Mouse (Mus musculus): Measurements from ENCODE around the gene Lhx4.

Gene Lhx4

GRCm38 (mm10) chr1:155751484-155752255, at the start of gene Lhx4:
Lhx4 (minus strand) TSS chr1:155751684.
- DNase-seq (ENCODE audit: low spot score) = no peak

GRCm38 (mm10) chr1:155798000-155798399, 46.5 kb upstream of the Lhx4 start:
- DNase-seq (ENCODE audit: low spot score) = no peak

DNA sequence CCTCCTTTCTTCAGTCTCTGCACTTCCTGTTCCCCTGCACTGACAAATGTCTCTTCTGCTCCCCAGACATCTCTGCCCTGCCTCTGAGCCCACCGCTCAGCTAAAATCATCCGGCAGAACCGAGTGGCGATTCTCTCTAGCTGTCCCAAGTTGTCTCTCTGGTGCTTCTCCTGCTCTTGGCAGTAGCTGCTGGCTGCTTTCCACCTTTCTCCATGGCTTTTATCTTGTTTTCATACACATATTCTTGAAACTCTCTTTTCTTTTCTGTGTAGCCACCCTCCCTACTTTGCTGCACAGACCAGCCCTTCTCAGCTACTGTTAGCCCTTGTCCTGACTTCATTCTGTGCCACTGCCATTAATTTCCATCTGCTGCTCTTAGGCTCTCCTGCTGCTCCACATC, 45.9 kb upstream of the Lhx4 start:
- DNase-seq (ENCODE audit: low spot score) = no peak

DNA sequence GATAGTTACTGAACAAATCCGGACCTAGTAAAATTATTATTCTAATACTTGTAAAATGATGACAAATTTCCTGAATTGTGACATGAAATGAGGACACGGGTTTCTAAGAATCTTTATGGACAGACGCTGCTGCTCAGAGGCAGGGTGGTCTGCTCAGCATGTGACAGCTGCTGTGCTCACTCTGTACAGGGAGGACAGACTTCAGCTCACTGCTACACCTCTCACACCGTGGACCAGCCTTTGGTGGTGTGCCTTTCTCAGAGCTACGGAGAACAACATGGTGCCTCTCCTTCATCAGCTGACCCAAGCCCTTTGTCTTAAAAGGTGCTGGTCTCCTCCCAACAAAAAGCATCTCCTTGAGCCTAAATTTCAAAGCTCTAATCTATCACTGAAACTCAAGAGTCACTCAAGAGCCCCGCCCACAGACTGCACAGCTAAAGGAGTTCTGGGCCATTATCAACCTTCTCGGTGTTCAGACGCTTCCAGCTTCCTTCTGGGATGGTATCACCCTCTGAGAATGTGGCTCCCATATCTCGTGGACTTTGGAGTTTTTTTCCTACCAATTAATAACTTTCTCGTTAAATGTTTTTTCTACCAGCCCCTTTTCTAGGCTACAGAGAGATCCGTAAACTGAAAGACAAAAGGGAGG, 45.4 kb upstream of the Lhx4 start:
- no peak for DNase-seq (ENCODE audit: low spot score)

GRCm38 (mm10) chr1:155795791-155796233, 44.3 kb upstream of the Lhx4 start:
- peak; percentile 80 for DNase-seq (ENCODE audit: low spot score)

GRCm38 (mm10) chr1:155794855-155795254, 43.4 kb upstream of the Lhx4 start:
- DNase-seq (ENCODE audit: low spot score) = no peak

DNA sequence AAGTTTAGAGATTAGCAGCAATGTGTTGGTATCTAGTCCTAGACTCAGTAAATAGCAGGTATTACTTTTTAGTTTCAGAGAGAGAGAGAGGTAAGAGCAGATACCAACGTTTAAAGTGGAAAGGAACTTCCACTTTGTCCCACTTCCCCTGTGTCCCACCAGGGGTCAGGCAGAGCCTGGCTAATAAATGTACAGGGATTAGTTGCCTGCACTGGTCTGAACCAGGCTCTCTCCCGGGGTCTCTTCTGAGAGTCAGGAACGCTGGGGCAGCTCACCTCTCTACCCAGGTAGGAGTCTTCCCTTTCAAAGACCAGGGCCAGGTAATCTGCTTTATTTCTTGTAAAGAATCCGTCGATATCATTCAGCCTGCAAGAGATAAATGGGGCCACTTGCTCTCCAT, 40.4 kb upstream of the Lhx4 start:
- no peak for DNase-seq (ENCODE audit: low spot score)

DNA sequence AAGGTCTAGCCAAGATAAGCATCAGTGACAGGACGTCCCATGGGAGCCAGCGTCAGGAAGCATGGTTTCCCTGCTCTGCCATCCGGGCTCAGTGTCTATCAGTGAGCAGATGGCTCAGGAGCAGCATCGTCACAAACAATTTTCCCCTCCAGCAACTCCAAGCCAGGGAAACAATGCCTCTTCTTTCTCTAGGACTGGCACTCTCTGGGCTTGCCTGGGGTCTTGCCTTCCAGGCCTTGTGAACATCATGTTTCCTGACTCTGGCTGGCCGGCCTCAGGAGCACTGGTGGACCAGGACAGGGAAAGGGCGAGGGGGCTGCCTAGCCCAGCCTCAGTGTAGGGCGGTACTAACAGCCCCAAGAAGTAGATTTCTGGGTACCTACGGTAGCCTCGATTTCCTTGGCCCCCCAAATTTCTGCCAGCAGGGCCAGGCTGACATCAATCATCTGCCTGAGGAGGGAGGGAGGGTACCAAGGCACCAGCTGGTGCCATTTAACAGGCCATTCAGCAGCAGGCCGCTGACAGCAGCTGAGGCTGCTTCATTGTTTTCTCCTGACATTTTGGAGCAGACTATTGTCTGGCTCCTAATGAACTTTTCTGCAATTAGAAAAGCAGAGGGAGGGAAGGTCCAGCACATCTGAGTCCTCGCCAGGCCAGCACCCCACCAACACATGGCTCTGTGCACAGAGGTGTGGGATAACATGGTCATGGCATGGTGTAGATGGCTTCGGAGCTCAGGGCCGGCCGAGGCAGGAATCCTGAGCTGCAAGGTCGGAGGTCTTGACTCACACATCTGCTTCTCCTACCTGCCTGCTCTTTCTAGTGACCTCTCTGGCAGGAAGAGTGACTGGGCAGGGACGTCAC, 38.9 kb upstream of the Lhx4 start:
- DNase-seq (ENCODE audit: low spot score) = no peak

DNA sequence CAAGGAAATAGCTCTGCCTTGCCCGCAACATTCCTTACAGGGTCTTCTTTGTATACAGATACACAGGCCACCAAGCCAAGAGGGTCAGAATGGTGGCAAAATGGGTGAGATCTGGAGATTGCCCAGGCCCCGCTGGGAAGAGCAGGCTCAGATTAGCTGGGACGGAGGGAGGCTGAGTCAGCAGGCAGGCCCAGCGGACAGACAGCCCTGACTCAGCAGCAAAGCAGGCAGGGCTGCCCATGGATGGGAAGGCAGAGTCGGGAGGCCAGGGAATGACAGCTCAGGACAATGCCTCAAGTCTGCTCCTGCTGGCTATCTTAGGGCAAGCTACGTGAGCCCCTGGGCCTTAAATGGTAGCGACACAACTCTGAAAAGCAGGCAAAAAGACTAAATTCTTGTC, 34.4 kb upstream of the Lhx4 start:
- DNase-seq (ENCODE audit: low spot score) = no peak

- DNase-seq (ENCODE audit: low spot score) = peak; percentile 82
These were observed 33.1 kb upstream of the Lhx4 start for GRCm38 (mm10) chr1:155784343-155785205.

- no peak for DNase-seq (ENCODE audit: low spot score)
These were observed 30.9 kb upstream of the Lhx4 start for GRCm38 (mm10) chr1:155782382-155782781.

DNA sequence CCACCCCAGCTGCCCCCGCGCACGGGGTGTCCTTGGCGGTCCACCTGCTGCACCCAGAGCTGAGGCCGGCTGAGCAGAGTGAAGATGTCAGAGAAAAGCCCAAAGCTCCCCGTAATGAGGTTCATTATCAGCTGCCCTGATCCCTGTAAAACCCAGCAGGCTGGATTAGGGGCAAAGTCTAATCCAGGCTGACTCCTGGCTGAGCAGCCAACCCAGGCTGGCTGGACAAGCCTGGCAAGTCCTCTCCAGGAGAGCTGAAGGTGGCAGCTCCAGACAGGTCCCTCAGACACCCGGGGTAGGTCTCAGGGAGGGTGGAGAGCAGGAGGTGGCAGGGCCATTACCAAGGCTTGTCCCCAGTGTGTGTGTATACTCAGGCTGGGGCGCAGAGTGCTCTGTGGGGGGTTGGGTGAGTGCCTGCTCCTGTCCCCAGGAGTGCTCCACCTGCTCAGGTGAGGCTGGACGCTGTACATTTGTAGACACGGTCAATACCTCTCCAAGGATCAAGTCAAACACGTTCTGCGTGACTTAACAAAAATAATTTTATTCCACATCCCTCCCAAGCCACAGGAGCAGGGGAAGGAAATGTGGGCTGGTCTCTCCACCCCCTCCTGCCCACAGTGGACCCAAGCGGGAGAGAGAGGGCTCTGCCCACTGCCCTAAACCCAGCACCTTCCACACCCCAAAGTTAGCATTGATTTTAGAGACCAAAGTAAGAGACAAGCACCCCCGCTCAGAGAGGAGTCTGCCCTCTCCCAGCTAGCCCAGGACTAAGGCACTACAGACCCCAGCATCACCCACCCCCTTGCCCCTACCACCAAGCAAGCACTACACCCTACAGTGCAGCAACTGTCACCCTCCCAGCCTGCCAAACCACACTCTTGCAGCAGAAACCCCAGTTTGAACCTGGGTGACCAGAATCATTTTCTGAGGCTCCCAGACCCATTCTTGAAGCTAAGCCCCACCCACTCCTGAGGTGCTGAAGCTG, 26.4 kb upstream of the Lhx4 start:
- no peak for DNase-seq (ENCODE audit: low spot score)

DNA sequence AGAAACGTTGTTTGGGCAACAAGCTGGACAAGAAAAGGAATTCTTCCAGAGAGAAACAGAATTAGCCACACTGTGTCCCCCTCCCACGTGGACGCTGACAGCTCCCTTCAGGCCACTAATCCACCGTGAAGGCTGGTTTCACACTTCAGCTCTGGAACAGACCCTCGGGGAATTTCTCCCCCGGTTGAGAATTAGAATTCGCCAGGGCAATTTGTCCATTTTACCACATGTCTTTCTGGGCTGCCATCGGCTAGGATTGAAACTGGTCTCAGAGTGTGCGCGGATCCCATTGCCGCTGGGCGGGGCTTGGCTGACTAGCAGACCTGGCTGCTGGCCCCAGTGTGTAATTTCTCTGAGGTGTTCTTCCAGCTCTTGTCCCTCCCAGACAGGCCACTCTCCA, 7.7 kb upstream of the Lhx4 start:
- DNase-seq (ENCODE audit: low spot score) = no peak

DNA sequence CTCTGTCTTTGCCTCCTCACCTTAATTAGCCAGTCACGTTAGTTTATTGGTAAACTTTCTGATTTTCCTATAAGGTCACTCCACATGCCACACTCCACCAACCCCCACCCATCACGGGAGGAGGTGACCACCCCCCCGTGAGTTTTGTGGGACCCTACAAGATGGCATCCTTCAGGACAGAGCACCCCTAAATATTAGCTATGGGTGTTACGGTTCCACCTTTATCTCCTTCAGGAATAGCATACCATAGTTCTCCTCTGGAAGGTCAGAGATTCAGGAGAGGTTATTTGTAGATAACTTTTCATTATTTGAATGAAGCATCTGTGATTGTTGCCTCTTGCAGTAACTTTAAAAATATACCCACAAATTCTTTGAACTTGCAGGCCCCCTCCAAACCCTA, 7.2 kb upstream of the Lhx4 start:
- DNase-seq (ENCODE audit: low spot score) = no peak

DNA sequence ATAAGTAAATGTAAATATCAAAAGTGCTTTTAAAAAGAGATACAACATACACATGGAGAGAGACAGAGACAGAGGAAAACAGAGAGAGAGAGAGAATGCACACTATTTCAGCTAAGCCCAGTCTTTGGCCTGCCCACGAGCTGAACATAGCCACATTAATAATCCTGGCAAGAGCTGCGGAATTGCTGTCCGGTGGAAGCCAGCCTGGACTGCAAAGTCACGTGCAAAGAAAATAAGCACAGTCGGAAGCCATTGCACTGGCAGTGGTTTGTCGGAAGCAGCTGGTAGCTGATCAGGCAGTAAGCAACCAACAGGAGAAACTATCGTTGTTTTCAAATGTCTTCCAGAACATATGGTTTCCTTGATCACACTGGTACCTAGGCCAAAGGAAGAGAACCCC, 6.1 kb upstream of the Lhx4 start:
- no peak for DNase-seq (ENCODE audit: low spot score)

GRCm38 (mm10) chr1:155753411-155753810, 1.9 kb upstream of the Lhx4 start:
- no peak for DNase-seq (ENCODE audit: low spot score)

DNA sequence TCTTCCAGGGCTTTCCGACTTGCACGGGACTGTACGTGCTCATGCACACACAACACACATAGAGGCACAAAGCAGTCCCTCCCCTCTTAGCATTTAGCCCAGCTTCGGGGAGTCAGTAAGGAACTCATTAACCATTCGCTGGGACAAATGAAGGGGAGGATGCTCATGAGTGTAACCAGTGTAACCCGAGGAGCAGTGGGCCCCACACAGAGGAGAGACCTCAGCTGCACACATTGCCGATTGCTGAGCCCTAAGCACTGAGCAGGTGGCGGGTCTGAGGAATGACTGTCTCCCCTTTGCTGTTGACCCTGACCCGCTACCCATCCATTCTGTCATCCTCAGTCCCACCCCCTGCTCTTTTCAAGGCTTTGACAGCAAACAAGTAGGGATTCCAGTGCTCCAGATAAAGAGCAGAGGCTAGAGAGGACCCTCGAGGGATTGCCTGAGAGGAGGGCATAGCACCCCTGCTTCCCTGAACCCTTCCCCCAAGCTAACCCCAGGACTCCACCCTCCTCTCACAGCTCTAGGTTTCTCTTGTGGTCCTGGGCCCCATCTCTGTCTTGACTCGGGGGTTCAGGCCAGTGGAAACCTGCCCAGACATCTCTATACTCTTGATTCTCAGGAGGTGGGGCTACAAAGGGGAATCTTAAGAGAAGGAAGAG, 836 bp downstream of the Lhx4 start:
- no peak for DNase-seq (ENCODE audit: low spot score)

DNA sequence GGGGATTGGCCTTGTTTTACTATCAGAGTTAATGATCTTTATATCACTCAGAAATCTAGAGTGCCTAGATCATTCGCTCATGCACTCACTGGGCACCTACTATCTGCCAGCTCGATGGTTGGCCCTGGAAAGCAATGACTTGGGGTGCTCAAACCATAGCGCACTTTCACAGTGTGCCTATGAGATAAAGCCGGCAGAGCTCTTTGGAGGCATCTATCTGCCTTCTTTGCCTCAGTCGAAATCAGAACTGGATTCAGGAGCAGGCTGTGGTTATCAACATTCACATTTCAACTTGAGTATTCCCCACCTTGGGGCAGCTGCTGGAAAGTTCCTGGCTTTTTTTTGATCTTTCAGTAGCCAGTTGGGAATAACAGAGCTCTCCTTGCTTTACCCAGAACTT, 3.6 kb downstream of the Lhx4 start:
- DNase-seq (ENCODE audit: low spot score) = no peak

GRCm38 (mm10) chr1:155747011-155747410, 4.5 kb downstream of the Lhx4 start:
- no peak for DNase-seq (ENCODE audit: low spot score)

Data from testis, postnatal 10 days (tissue).